Mouse (Mus musculus) gastrocnemius, adult 2 months (tissue): ENCODE data around the gene Tmem30b. TPM values are rescaled to one million over a fixed set of nuclear protein-coding genes. Genes with fewer than 3 reads are reported as not detected.
"Not testable (repeated sequence)": the region's sequence is repeated elsewhere in the genome, so short reads cannot be mapped to it uniquely, and the experiment has no call there.

Experiments used
- DNase-seq: peaks from one replicate; pipeline ENCODE4 v3.0.0; 2022
- H3K27ac ChIP-seq: fragments of 200-600 bp; 2 replicates; pipeline ENCODE4 v1.8.1; 2022; ENCODE audit warnings: mild to moderate bottlenecking
- H3K4me3 ChIP-seq: fragments of 200-600 bp; 2 replicates; pipeline ENCODE4 v1.8.1; 2022; ENCODE audit warnings: mild to moderate bottlenecking, moderate library complexity
- CTCF ChIP-seq: fragments of 200-600 bp; IDR thresholded peaks from 2 replicates; pipeline ENCODE4 v1.8.1; 2022; ENCODE audit warnings: antibody characterized with exemption, mild to moderate bottlenecking, moderate library complexity
- intact Hi-C: fragments of 180-260 bp; cut with DNase I; formaldehyde crosslinking; loops from one replicate; pipeline ENCODE4 v1.15.1; 2025
- total RNA-seq, 2 experiments: library from RNA; stranded (reverse); gene quantifications; 2 replicates each; pipeline ENCODE4 v1.2.3; 2021

Tmem30b gene
- total RNA-seq, 2 experiments from 2014 or later, result 0.26 to 0.50 TPM

GRCm38 (mm10) chr12:73548259-73548658 lies 2.1 kb upstream of the Tmem30b start:
- no peak for TF ChIP-seq CTCF
- no peak overlapping the region for H3K4me3 ChIP-seq
- DNase-seq, result no peak
- no peak overlapping the region for H3K27ac ChIP-seq
- intact Hi-C loops, result loop anchor here (5.0 kb wide), 1 partner anchor 364 kb away; no protein-coding TSS in a partner anchor

DNA sequence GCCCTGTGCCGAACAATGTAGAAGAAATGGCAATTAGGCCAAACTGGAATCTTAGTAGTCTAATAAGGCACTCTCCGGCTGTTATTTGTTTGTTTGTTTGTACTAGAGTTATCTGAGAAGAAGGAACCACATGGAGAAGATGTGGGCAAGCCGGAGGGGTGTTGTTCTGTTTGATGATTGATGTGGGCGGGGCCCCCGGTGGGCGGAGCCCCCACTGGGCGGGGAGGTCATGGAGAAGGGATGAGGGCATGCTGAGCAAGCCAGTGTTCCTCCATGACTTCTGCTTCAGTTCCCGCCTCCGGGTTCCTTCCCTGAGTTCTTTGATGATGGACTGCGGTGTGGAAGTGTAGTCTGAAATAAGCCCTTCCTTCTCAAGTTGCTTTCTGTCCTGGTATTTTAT lies 1.5 kb upstream of the Tmem30b start:
- Histone ChIP-seq H3K27ac (no peak overlapping the region), H3K4me3 (no peak overlapping the region)
- intact Hi-C loops, result loop anchor here (5.0 kb wide), 1 partner anchor 365 kb away; no protein-coding TSS in a partner anchor
- DNase-seq, result peak; percentile 53
- no peak for TF ChIP-seq CTCF

DNA sequence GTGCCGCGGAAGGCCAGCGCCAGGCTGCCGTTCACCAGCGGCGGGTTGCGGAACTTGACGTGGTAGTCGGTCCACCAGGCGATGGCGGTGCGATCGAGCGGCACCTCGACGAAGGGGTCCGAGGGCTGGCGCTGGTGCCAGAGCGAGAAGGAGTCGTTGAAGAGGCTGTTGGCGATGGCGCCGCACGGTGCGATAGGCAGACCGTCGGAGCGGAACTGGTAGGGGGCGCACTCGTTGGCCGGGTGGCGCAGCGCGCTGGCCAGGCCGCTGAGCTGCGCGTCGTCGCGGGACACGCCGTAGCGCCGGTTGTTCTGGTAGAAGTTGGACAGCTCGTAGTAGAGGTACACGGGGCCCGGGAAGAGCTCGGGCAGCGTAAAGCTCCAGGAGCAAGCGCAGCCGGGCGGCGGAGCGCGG lies 513 bp downstream of the Tmem30b start:
- peak; percentile 53 for TF ChIP-seq CTCF
- peak; percentile 71 for DNase-seq
- intact Hi-C loops, result loop anchor here (5.0 kb wide), 1 partner anchor 367 kb away; no protein-coding TSS in a partner anchor
- Histone ChIP-seq H3K27ac (peak overlapping the region; percentile 75), H3K4me3 (peak overlapping the region; percentile 81)

DNA sequence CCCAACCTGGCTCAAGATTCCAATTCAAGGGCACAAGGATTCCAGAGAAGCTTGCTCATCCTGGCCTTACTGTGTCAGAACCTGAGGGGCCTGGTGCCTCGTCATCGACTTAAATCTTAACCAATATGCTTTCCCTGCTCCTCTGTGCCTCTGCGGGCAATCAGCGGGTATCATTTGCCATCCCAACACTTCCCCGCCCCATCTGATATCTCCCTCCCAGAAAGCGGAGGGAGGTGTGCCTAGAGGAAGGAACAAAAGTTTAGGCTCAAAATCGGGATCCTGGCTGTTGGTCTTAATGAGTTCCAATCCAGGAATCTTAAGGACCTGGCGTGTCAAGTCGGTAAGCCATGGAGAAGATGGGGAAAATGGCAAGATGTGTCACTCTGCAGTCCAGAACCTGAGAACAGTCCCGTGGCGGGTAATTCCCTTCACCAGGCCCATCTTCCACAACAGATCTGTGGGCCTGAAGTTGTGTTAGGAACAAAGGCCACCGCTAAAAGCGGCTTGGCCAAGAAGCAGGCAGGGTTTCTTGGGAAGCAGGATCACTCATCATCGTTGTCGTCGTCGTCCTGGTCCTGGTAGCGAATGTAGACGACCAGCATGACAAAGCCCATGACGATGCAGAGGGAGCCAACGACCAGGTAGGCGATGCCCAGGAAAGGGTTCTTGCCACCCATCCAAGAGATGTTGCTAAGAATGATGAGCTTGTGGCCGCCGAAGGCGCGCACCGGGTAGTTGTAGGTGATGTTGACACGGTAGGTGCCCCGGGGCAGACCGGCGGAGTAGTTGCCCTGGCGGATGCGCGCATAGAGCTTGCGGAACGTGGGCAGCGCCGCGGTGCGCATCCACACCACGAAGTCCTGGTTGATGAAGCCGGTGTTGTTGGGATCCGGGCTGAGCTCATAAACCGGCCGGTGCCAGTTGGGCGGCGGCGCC lies 1.2 kb downstream of the Tmem30b start:
- intact Hi-C loops, result loop anchor here (5.0 kb wide), 1 partner anchor 367 kb away; no protein-coding TSS in a partner anchor
- TF ChIP-seq CTCF, result no peak
- peak overlapping the region; percentile 75 for H3K27ac ChIP-seq
- no peak for DNase-seq
- H3K4me3 ChIP-seq, result peak overlapping the region; percentile 81

- no peak overlapping the region for H3K27ac ChIP-seq
- no peak for DNase-seq
- no peak for TF ChIP-seq CTCF
- intact Hi-C loops, result no loop called here
- no peak overlapping the region for H3K4me3 ChIP-seq
Measured at GRCm38 (mm10) chr12:73543191-73543590, 3.0 kb downstream of the Tmem30b start.

DNA sequence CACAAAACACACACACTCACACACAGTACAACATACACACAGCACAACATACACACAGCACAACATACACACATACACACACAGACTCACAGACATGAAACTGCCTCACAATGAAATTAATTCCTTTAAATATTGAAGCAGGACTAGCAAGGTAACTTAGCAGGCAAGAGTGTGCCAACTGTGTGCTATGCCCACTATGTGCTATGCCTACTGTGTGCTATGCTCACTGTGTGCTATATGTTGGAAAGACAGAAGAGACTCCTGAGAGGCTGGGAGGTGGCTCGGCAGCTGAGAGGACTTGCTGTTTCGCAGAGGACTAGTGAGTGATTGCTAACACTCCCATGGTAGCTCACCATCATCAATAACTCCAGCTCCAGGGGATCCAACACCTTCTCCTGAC lies 5.8 kb downstream of the Tmem30b start:
- intact Hi-C loops, result no loop called here
- Histone ChIP-seq H3K27ac (no peak overlapping the region), H3K4me3 (no peak overlapping the region)
- no peak for DNase-seq
- no peak for TF ChIP-seq CTCF

- no peak for DNase-seq
- TF ChIP-seq CTCF, result no peak
- H3K27ac ChIP-seq, result no peak overlapping the region
- intact Hi-C loops, result loop anchor here (10.0 kb wide), 1 partner anchor 874 kb away; the partner anchor contains the start of gene Dhrs7
- no peak overlapping the region for H3K4me3 ChIP-seq
Measured at GRCm38 (mm10) chr12:73539151-73539550, 7.0 kb downstream of the Tmem30b start.

DNA sequence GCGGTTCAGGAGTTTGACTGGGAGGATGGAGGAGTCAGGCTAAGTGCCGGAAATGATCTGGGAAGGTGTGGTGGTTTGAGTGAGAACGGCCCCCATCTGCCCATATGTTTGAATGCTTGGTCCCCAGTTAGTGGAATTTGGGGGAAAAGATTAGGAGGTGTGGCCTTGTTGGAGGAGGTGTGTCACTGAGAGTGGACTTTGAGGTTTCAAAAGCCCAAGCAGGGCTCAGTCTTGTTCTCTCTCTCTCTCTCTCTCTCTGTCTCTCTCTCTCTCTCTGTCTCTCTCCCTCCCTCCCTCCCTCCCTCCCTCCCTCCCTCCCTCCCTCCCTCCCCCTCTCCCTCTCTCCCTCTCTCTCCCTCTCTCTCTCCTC lies 8.1 kb downstream of the Tmem30b start:
- DNase-seq, H3K27ac ChIP-seq: not testable (repeated sequence)
- intact Hi-C loops, result loop anchor here (10.0 kb wide), 1 partner anchor 873 kb away; the partner anchor contains the start of gene Dhrs7
- peak overlapping the region; percentile 46 for H3K4me3 ChIP-seq

GRCm38 (mm10) chr12:73537499-73538138 lies 8.6 kb downstream of the Tmem30b start:
- TF ChIP-seq CTCF, result peak; percentile 23; the same call in 1 of the 2 replicates
- intact Hi-C loops, result loop anchor here (10.0 kb wide), 1 partner anchor 873 kb away; the partner anchor contains the start of gene Dhrs7
- no peak for DNase-seq
- Histone ChIP-seq H3K4me3 (peak overlapping the region; percentile 46), H3K27ac (no peak overlapping the region)

DNA sequence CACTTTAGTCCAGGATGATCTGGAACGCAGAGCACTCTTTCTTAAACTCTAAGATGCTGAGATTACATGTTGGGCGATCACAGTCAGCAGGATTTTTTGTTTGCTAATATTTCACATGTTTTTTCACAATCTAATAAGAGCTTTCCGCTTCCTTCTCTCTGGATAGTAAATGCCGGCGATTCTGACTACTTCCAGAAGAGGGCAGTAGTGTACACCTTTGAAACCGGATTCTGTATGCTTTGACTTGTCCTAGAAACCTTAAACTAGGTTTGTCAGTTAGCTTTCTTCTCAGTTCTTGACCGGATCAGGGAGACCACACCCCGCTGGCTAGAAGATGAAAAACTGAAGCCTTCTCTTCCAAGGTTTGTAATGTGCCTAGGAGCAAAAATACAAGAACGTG lies 11.6 kb downstream of the Tmem30b start:
- Histone ChIP-seq H3K27ac (no peak overlapping the region), H3K4me3 (no peak overlapping the region)
- intact Hi-C loops, result loop anchor here (1.0 to 10.0 kb wide), 2 partner anchors 20 to 870 kb away; partner anchors contain the start of gene Dhrs7
- TF ChIP-seq CTCF, result peak; percentile 85
- DNase-seq, result peak; percentile 55

GRCm38 (mm10) chr12:73531889-73532479 lies 14.2 kb downstream of the Tmem30b start:
- H3K27ac ChIP-seq, result no peak overlapping the region
- DNase-seq, result peak; percentile 56
- TF ChIP-seq CTCF, result no peak
- no peak overlapping the region for H3K4me3 ChIP-seq
- intact Hi-C loops, result loop anchor here (10.0 kb wide), 1 partner anchor 867 kb away; the partner anchor contains the start of gene Dhrs7

- no peak for DNase-seq
- intact Hi-C loops, result loop anchor here (10.0 kb wide), 1 partner anchor 685 kb away; no protein-coding TSS in a partner anchor
- Histone ChIP-seq H3K27ac (no peak overlapping the region), H3K4me3 (no peak overlapping the region)
- no peak for TF ChIP-seq CTCF
Measured at GRCm38 (mm10) chr12:73529590-73529989, 16.6 kb downstream of the Tmem30b start.
